Mouse (Mus musculus): ENCODE results near the gene Itsn1.

The Itsn1 gene

GRCm38 (mm10) chr16:91870158-91870582 is 141.1 kb downstream of the Itsn1 start:
- DNase-seq (ENCODE audit: low read depth, low spot score), result no peak

GRCm38 (mm10) chr16:91871188-91871587 is 142.1 kb downstream of the Itsn1 start:
- no peak for DNase-seq (ENCODE audit: low read depth, low spot score)

DNA sequence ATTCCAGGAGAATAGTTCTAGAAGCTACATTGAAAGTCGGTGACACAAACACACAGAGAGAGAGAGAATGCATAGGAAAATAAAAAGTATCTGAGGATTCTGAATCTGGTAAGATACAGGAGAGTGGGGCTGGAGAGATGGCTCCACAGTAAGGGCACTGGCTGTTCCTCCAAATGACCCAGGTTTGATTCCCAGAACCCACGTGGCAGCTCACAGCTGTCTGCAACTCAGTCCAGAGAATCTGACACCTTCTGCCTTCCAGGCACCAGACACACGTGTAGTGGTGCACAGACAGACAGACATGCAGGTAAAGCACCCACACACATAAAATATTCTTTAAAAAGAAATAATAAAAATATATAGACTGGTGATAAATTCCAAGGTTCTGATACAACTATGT is 144.6 kb downstream of the Itsn1 start:
- no peak for DNase-seq (ENCODE audit: low read depth, low spot score)

DNA sequence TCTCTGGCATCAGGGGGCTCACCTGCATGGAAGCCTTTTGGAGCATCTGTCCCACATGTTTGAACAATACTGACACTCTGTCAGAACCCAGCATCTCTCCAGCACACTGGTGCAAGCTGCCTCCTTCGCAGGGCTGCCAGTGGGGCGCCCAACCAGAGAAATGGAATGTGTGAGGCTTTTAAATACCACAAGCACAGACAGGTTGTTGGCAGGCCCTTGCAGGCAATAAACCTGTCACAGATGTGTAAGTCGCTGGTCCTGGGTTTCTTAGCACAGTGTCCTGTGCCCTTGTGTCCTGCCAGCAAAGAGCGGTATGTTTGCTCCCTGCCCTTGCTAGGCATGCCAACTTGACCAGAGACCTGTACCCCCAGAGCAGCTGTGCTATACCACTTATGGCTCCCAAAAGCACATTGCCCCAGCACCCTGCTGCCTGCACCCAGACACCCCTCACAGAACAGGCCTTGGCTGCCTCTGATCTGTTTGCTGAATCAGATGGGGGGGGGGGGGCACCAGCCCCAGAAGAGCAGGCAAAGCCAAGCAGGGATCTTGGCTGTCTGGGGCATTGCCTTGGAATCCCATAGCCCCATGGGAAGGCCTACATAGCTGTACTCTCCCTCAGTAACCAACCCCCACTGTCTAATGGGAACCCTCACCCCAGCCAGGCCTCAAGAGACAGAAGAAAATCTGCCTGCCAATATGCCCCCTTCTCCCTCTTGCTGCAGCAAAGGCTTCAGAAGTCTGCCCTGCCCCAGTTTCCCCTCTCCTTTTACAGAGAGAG is 146.7 kb downstream of the Itsn1 start:
- DNase-seq (ENCODE audit: low read depth, low spot score), result no peak

DNA sequence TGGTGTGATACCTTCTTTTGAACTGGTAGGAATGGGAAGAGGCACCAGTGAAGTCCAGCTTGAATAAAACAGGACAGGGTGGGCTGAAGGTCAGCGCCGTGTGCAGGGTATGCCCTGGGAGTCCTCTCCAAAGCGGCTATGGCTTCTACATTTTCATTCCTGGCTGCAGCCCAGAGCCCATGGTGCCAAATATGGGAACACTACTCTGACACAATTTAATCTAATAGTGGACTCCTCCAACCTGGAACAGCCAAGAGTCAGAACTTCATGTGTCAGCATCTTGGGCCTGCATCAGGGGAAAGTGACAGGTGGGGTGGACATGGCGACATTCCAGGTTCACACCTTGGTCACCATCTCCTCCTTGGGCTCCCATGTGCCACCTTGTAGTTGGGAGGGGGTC is 147.4 kb downstream of the Itsn1 start:
- DNase-seq (ENCODE audit: low read depth, low spot score), result no peak

GRCm38 (mm10) chr16:91879101-91879500 is 150.0 kb downstream of the Itsn1 start:
- DNase-seq (ENCODE audit: low read depth, low spot score), result no peak

GRCm38 (mm10) chr16:91880869-91881767 is 152.0 kb downstream of the Itsn1 start:
- no peak for DNase-seq (ENCODE audit: low read depth, low spot score)

DNA sequence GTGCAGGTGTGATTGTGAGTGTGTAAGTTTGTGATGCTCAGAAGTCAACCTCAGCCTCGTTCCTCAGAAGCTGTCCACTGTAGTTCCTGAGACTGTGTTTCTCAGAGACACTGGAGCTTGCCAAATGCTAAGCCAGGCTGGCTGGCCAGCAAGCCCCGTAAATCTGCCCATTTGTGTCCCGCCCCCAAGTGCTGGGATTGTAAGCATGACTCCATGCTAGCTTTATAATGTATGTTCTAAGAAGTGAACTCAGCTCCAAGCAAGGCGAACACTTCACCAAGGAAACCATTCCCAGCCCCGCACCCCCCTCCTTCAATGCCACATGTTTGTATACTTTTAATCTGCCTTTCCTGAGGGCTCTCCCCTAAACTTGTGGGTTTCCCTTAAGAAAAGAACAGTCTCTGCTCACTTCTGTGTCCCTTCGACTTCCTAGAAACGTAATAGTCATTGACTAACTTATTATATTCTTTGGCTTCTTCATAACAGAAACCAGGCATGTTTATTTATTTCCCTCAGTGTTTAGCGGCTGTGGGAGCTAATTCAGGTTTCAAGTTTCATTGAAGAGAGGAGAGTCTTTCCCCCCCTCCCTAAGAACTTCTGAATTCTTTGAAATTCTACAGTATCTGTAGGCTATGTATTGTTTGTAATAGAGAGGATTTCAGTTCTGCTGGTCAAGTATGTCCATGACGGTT is 153.2 kb downstream of the Itsn1 start:
- no peak for DNase-seq (ENCODE audit: low read depth, low spot score)

GRCm38 (mm10) chr16:91883636-91884035 is 154.6 kb downstream of the Itsn1 start:
- DNase-seq (ENCODE audit: low read depth, low spot score), result no peak

GRCm38 (mm10) chr16:91884196-91884595 is 155.1 kb downstream of the Itsn1 start:
- DNase-seq (ENCODE audit: low read depth, low spot score), result no peak

- DNase-seq (ENCODE audit: low read depth, low spot score), result no peak
Measured at GRCm38 (mm10) chr16:91885389-91886122, 156.5 kb downstream of the Itsn1 start.

- DNase-seq (ENCODE audit: low read depth, low spot score), result no peak
Measured at GRCm38 (mm10) chr16:91888368-91888767, 159.3 kb downstream of the Itsn1 start.

DNA sequence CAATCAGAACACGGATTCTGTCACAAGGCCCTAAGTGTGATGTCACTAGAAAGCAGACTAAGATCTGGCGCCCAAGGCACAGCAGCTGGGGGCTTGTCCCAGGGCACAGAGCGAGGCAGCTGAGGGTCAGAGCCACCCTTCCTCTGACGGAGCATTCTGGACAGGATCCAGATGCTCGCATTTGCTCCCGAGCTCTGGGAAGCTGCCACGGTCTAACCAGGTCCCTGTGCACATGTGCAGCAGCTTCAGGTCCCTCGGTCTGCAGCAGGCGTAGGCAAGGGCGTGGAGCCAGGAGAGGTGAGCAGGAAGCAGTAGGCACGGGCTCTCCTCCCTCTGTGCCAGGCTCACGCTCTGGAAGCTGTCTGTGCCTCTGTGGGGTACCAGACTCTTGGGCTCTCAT is 160.8 kb downstream of the Itsn1 start:
- DNase-seq (ENCODE audit: low read depth, low spot score), result no peak

- no peak for DNase-seq (ENCODE audit: low read depth, low spot score)
Measured at GRCm38 (mm10) chr16:91891218-91891617, 162.1 kb downstream of the Itsn1 start.

DNA sequence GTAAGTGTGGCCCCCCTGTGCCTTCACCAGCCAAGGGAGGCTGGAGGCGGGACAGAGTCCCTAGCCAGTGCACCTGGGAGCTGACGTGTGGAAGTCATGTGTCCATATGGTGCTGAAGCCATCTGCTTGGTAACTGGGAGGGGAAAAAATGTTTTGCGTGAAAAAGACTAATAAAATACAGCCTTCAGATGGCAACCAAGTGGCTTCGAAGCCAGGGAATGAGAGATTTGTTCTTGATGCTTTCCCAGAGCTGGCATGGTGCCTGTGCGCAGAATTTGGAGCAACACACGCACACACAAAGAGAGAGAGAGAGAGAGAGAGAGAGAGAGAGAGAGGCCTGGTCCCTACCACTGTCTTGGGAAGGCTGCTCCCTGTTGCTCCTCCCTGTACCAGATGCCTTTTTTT is 167.3 kb downstream of the Itsn1 start:
- DNase-seq (ENCODE audit: low read depth, low spot score), result peak; percentile 78

DNA sequence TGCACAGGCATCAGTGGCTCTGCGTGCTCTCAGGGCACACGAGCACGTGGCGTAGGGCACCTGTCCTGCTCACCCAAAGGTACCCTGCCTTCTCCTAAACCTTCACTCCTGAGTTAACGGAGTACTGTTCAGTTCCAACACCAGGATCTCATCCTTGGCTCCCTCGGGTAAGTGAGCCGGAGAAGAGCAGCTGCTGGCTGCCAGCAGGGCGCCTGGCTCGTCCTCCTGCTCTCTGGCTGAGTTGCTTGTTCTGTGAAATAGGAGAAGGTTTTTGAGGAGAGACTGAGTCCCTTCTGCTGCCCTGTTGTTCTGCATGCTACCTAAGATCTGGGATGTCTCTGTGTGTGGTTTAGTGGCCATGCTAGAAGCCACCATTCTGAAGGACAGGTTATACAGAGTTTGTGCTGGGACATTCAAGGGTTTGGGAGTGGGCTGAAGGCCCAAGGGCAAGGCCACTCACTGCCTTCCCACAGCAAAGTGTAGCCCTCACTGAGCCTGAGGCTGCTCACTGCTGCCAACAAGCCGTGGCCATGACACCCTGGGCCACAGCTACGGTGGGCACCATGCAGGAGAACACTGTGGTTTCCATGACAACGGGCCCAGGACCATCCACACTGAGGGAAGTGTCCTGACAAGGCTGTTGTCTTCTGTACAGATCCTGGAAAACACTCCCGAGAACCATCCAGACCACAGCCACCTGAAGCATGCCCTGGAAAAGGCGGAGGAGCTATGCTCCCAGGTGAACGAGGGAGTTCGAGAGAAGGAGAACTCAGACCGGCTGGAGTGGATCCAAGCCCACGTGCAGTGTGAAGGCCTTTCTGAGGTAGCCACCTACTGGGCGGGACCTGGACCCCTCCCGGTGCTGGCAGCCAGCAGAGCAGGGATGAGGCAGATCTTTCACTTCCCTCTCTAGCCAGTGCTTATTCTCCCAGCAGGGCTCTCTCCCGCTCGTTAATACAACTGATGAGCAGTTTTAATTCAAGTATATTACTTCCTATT is 170.1 kb downstream of the Itsn1 start:
- no peak for DNase-seq (ENCODE audit: low read depth, low spot score)

GRCm38 (mm10) chr16:91900274-91900673 is 171.2 kb downstream of the Itsn1 start:
- no peak for DNase-seq (ENCODE audit: low read depth, low spot score)

DNA sequence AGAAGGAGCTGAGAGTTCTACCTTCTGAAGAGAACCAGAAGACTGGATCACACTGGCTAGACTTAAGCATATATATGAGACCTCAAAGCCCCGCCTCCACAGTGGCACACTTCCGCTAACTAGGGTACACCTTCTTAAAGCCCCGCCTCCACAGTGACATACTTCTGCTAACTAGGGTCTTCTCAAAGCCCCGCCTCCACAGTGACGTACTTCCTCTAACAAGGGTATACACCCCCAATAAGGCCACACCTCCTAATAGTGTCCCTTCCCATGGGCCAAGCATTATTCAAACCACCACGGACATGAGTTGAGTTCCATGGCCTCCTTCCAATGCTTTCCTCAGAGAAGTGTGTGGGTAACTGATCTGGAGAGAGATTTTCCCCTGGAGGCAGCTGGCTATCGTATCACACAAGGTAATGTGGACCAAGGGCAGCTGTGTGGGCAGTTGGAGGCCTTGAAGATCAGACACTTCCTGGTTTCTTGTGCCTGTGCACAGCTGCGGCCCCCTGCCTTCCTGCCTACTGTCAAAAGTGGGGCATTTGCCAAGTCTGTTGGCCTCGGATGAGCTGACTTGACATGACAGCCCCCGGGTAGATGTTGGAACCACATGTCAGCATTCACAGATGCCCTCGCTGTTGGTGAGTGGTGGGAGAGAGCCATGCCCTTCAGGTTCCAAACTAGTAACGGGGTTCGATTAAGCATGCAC is 174.9 kb downstream of the Itsn1 start:
- no peak for DNase-seq (ENCODE audit: low read depth, low spot score)

- DNase-seq (ENCODE audit: low read depth, low spot score), result no peak
Measured at GRCm38 (mm10) chr16:91905127-91905860, 176.2 kb downstream of the Itsn1 start.
